Mouse (Mus musculus) kidney, adult 11 months (tissue): ENCODE measurements around the gene Garnl3.
"Not testable (repeated sequence)": the region's sequence is repeated elsewhere in the genome, so short reads cannot be mapped to it uniquely, and the experiment has no call there.

Experiments
- DNase-seq: peaks from one replicate; pipeline ENCODE4 v3.0.0; 2022

Gene Garnl3

GRCm38 (mm10) chr2:33154751-33155372, 23.4 kb upstream of the Garnl3 start:
- DNase-seq = peak; percentile 76

DNA sequence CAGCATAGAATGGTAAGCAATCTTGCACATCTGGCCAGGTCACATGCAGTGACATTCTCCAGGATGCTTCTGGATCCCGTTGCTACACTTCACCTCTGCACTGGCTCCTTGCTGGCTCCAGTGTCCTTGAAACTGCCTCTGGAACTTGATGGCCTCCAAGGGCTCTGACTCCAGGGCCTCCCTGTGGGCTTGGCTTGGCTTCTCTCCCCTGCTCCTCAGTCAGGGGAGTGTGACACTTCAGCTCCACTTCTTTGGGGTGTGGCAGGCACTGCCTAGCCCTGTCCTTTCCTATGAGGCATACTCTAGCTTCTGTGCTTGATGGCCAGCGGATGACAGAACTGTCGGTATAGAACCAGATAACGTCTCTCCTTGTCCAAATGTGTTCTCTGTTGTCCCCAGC, 15.5 kb upstream of the Garnl3 start:
- no peak for DNase-seq

GRCm38 (mm10) chr2:33143292-33143691, 11.8 kb upstream of the Garnl3 start:
- DNase-seq = no peak

GRCm38 (mm10) chr2:33138491-33138890, 7.0 kb upstream of the Garnl3 start:
- DNase-seq = no peak

DNA sequence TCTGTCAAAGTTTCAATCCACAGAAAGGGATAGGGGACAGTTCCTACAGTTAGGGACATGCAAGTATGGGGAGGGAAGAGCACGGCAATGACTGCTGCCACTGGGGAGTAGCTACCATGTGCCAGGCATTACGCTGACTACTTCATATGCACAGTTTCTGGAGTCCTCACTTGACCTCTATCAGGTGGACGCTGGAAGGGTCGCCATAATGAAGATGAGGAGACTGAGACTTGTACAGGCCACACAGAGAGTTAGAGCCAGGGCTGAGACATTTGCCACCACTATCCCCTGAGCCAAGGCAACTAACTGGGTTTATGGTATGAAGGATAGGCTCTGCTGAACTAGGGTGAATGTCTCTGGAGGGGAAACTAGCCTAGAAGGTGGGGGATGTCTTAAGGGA, 6.3 kb upstream of the Garnl3 start:
- no peak for DNase-seq

GRCm38 (mm10) chr2:33137244-33137643, 5.8 kb upstream of the Garnl3 start:
- DNase-seq = no peak

- DNase-seq = no peak
These were observed 4.9 kb upstream of the Garnl3 start for GRCm38 (mm10) chr2:33136366-33136765.

DNA sequence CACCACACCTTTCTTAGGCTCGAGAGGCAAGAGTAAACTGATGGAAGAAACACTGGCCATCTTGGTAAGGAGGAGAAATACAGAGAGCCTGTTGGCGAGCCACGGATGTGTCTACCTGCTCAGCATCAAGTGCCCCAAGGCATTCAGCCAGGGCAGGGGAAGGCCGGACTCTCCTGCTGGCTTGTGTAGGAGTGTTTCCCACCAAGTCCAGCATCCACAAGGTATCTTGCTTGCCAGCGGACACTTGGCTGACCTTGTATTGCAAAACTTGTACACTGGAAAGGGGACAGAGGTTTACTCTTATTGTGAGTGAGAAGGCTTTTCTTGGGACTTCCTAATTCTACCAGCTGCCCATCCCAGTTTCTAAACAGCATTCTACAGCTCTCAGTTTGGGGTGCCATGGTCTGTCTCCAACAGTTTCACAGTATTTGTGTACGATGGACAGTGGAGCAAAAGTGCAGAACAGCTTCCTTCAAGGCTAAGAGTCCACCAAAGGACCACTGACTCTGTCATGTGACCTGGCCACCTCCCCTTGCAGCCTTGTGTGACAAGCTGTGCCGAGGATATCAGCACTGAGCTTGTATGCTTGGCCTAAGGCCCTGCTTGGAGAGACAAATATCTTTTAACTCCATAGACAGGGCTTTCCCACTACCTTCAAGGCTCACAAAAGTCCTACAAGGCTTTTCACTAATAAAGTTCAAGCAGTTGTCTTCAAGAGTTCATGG, 3.5 kb upstream of the Garnl3 start:
- no peak for DNase-seq

DNA sequence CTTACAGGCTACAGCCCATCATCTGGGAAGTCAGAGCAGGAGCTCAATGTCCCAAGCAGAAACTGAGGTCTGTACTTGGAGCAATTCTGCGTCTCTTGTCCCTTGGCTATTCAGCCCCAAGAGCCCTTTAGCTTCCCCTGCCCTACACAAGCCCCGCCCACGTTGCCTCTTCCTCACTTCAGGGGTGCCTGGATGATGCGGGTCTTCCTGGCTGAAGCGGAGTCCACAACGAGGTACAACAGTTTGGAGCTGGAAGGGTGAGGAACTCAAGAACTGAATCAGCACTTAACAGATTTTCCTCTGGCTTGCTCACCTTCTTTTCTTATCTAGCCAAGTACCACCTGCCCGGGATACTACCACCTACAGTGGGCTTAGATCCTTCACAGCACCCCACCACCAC, 852 bp upstream of the Garnl3 start:
- DNase-seq = peak; percentile 14

- peak; percentile 99 for DNase-seq
These were observed 649 bp downstream of the Garnl3 start for GRCm38 (mm10) chr2:33130526-33131483.

- no peak for DNase-seq
These were observed 1.3 kb downstream of the Garnl3 start for GRCm38 (mm10) chr2:33130141-33130525.

DNA sequence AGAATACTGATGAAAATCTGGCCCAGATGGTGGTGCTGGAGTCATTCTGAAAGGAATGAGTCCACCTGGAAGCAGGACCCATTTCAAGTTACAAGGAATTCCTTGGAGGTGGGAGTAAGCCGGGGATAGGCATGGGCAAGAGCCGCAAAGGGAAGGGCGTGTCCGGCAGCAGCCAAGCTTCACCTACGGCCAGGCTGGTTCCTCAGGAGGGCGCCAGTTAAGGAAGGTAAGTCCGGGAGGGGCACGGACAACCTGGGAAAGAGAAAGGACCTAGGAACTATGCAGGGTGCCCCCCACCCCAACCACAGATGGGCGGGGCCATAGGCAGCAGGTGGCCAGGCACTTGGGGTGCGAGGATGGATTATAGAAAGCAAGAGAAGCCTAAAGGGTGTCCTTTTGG, 1.8 kb downstream of the Garnl3 start:
- DNase-seq = no peak

DNA sequence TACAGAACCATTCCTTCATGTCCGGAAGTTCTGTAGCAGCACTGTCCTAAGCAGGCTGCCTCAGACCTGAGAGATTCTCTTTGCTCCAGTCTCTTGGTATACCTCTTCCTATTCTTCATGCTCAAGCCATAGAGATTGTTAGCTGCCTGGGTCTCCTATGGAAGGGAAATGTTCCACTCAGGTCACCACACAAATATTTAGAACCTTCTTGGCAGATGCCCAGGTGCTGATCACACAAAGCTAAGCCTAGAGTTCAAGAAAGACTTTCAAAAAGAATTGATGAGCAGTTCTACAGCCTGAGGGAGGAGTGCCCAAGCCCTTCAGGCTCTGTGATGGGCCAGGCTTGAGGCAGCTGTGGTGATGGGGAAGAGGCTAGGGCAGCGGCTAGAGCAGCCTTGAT, 2.4 kb downstream of the Garnl3 start:
- no peak for DNase-seq

- no peak for DNase-seq
These were observed 4.2 kb downstream of the Garnl3 start for GRCm38 (mm10) chr2:33127271-33127670.

DNA sequence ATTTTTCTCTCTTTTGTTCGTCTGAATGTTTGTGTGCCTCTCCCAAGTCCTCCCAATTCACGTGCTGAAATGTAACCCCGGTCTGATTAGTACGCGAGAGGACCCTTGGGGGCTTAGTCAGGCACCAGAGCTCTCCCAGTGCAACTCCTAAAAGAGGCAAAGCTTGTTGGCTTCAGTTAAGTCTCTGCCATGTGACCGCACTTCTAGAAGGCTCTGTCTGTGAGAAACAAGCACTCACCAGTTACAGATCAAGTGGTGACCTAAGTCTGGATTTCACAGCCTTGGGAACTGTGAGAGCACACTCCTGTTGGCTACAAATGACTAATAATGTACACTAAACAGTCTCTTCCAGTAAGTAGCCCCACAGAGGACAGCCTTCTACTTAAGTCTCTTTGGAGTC, 8.6 kb downstream of the Garnl3 start:
- DNase-seq = no peak

DNA sequence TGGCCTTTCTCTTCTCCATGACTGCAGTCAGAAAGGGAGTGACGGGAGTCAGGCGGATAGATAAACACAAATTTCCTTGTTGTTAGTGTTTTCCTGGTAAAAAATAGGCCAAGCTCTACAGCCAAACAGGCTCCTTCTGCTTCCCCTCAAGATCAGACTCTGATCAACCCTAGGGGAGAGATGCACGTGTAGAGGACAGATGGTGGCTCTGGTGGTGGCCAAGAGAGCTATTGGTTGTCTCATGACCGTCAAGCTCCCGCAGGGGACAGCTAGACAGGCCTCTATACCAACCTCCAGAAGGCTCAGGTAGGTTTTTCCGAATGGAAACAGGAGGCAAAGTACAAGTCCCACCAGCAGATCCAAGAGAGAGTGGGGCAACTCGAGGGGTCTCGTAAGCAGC, 30.9 kb downstream of the Garnl3 start:
- no peak for DNase-seq

DNA sequence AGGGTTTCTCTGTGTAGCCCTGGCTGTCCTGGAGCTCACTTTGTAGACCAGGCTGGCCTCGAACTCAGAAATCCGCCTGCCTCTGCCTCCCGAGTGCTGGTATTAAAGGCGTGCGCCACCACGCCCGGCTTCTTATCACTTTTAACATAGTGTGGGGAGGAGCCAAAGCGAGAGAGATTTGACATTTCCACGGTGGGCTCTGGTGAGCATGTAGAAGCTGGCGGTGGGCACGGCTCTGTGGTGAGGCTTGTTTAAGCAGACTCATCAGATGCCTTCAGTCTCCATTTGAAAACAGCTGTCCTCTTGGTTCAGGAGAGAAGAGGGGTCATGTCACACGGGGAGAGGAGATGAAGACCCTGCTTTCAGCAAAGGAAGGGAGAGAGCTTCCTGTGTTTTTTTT, 34.1 kb downstream of the Garnl3 start:
- DNase-seq = not testable (repeated sequence)

- DNase-seq = no peak
These were observed 36.2 kb downstream of the Garnl3 start for GRCm38 (mm10) chr2:33095221-33095671.

DNA sequence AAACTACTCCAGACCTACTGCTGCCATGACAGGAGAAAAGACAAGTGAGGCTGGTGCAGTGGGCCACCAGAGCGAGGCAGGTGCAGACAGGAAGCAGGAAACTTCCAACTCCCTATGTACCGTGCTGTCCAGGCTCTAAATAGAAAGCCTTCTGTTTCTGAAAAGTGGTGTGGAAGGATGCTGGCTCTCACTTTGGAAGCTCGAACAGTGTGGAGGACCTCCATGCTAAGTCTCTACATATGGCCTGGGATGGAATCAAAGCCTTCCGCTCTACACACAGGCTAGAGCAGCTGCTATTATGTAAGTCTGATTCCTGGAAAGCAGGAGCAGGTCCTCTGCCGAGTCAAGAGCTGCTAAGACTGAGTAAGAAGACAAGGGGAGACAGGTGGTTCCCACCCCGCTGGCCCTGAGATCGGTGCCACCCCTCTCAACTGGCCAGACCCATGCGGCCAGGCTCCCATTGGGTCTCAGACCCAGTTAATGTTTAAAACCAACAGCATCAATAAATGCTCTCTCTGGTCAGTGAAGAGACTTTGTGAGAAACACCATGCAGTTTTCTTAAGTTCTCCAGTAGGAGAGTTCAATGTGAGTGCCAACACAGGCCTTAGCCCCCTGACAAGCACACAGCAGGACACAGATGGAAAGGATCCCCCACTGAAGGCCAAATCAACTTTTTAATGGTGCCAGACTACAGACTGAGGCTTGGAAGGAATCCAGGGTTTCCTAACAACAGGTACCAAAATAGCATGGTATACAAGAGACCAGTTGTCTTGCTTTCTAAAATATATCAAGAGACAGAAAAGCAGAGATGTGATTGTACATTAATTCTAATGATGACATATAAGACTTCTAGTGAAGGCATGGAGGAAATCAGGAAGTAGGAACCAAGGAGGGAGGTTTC, 40.6 kb downstream of the Garnl3 start:
- no peak for DNase-seq

- DNase-seq = not testable (repeated sequence)
These were observed 41.4 kb downstream of the Garnl3 start for GRCm38 (mm10) chr2:33090033-33090400.

DNA sequence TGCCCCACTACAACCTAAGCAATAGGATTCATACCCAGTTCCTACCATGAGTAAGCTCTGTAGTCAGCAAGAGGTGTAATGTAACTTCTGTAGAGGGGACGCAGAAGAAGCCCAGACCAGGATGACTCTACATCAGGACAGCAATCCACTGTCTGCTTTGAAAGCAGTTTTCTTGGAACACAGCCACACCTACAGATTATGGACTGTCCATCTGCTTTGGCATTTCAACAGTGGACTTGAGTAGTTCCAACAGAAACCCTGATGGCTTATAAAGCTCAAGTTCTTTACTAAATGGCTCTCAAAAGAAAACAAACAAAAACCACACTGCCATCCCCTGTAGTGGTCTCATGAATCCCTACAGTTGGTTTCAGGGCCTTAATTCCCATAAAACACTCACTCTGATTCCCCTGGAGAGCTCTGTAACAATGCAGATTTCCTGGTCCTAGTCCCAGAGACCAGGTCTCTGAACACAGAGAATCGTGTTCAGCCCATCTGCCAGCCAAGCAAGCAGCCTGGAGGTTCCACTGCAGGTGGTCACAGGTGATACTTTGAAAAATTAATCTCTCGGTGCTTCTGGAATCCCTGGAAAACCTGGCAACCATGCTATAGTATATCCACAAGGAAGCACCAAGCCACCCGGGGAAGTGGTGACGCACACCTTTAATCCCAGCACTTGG, 42.0 kb downstream of the Garnl3 start:
- no peak for DNase-seq
